Mouse (Mus musculus) CH12.LX (cell line): ENCODE measurements at regions not wholly inside any gene's neighbourhood (a gene's known extent, or its start where the extent isn't known, plus 50 kb on each side); places are given as distances from the start of the nearest gene placed in this dataset.

Source experiments
- DNase-seq: peaks from one replicate; pipeline ENCODE4 v3.0.0-alpha.2; 2013; ENCODE audit errors: extremely low read depth
- H3K27ac ChIP-seq: 2 replicates; pipeline ENCODE4 v1.5.1; 2012; ENCODE audit warnings: low read depth, mild to moderate bottlenecking, control low read depth, moderate library complexity; ENCODE audit not compliant: insufficient read depth
- H3K27me3 ChIP-seq: replicated peaks from 2 replicates; pipeline ENCODE3; 2012; ENCODE audit warnings: inconsistent platforms
- H3K36me3 ChIP-seq, 2 experiments: replicated peaks in 1 of 2; 2 replicates each; pipeline versions ENCODE3 to v1.6.1; 2012; ENCODE audit warnings: inconsistent platforms in 1 of 2, low read length in 1 of 2, mild to moderate bottlenecking in 1 of 2, mixed read lengths in 1 of 2, moderate library complexity in 1 of 2; ENCODE audit not compliant: control insufficient read depth in 1 of 2, insufficient read depth in 1 of 2
- H3K4me1 ChIP-seq, 2 experiments: 2 replicates each; pipeline ENCODE4 v1.6.1; 2012; ENCODE audit warnings: inconsistent platforms in 1 of 2, moderate library complexity in 1 of 2; ENCODE audit not compliant: insufficient read depth in 2 of 2, control insufficient read depth in 1 of 2
- H3K4me2 ChIP-seq: 2 replicates; pipeline ENCODE4 v1.6.1; 2012; ENCODE audit warnings: low read depth, mild to moderate bottlenecking, control low read depth; ENCODE audit not compliant: poor library complexity, insufficient read depth, severe bottlenecking
- H3K4me3 ChIP-seq, 3 experiments: fragments of 150-350 bp in 1 of 3; sonication (generic) in 1 of 3; replicated peaks in 1 of 3; 2 replicates each; pipeline versions ENCODE3 to v1.5.1; 2011 to 2012; ENCODE audit warnings: low read depth in 2 of 3, low read length in 2 of 3, mild to moderate bottlenecking in 2 of 3, moderate library complexity in 2 of 3, control low read depth in 1 of 3, improper control_type of control experiment in 1 of 3, inconsistent platforms in 1 of 3, mixed read lengths in 1 of 3; ENCODE audit not compliant: poor library complexity in 1 of 3
- H3K79me2 ChIP-seq: replicated peaks from 2 replicates; pipeline ENCODE4 v1.6.1; 2012; ENCODE audit warnings: mild to moderate bottlenecking, moderate library complexity; ENCODE audit not compliant: control insufficient read depth, poor library complexity, insufficient read depth, severe bottlenecking; ENCODE audit errors: extremely low read depth
- H3K9ac ChIP-seq: 2 replicates; pipeline ENCODE4 v1.6.1; 2012; ENCODE audit warnings: low read depth, mild to moderate bottlenecking, control low read depth, moderate library complexity; ENCODE audit not compliant: insufficient read depth
- H3K9me3 ChIP-seq: replicated peaks from 2 replicates; pipeline ENCODE3; 2012; ENCODE audit warnings: low read length, inconsistent platforms, mixed read lengths
- BHLHE40 ChIP-seq: IDR thresholded peaks from 2 replicates; pipeline ENCODE4 v1.6.1; 2011; ENCODE audit warnings: mild to moderate bottlenecking, low read depth, low read length, improper control_type of control experiment
- CTCF ChIP-seq, 2 experiments: IDR thresholded peaks in 1 of 2; conservative IDR thresholded peaks in 1 of 2; 2 replicates each; pipeline ENCODE4 v1.5.1; 2011 to 2012; ENCODE audit warnings: low read depth in 2 of 2, low read length in 2 of 2, improper control_type of control experiment in 1 of 2, inconsistent platforms in 1 of 2, mild to moderate bottlenecking in 1 of 2, moderate library complexity in 1 of 2
- ELF1 ChIP-seq: IDR thresholded peaks from 2 replicates; pipeline ENCODE4 v1.6.1; 2014; ENCODE audit warnings: low read depth, mild to moderate bottlenecking, inconsistent platforms, low read length, improper control_type of control experiment
- EP300 ChIP-seq: IDR thresholded peaks from 2 replicates; pipeline ENCODE4 v1.6.1; 2011; ENCODE audit warnings: low read length, improper control_type of control experiment
- ETS1 ChIP-seq: conservative IDR thresholded peaks from 2 replicates; pipeline ENCODE4 v1.6.1; 2012; ENCODE audit warnings: low read depth, mild to moderate bottlenecking, inconsistent platforms, low read length, improper control_type of control experiment, moderate library complexity
- JUN ChIP-seq: IDR thresholded peaks from 2 replicates; pipeline ENCODE4 v1.6.1; 2011; ENCODE audit warnings: low read depth, mild to moderate bottlenecking, low read length, improper control_type of control experiment, moderate library complexity; ENCODE audit not compliant: insufficient read depth
- JUND ChIP-seq: conservative IDR thresholded peaks from 2 replicates; pipeline ENCODE4 v1.6.1; 2011; ENCODE audit warnings: low read depth, low read length, improper control_type of control experiment
- MEF2A ChIP-seq: IDR thresholded peaks from 2 replicates; pipeline ENCODE4 v1.6.1; 2014; ENCODE audit warnings: low read depth, mild to moderate bottlenecking, inconsistent platforms, low read length, improper control_type of control experiment, borderline replicate concordance
- NELFE ChIP-seq: IDR thresholded peaks from 2 replicates; pipeline ENCODE4 v1.6.1; 2011; ENCODE audit warnings: low read depth, low read length, improper control_type of control experiment
- NRF1 ChIP-seq: IDR thresholded peaks from 2 replicates; pipeline ENCODE4 v1.6.1; 2014; ENCODE audit warnings: low read depth, mild to moderate bottlenecking, inconsistent platforms, low read length, improper control_type of control experiment, moderate library complexity
- POLR2AphosphoS2 ChIP-seq: IDR thresholded peaks from 2 replicates; pipeline ENCODE4 v1.6.1; 2011; ENCODE audit warnings: low read depth, low read length, improper control_type of control experiment
- RAD21 ChIP-seq: IDR thresholded peaks from 2 replicates; pipeline ENCODE4 v1.6.1; 2011; ENCODE audit warnings: low read depth, mild to moderate bottlenecking, low read length, improper control_type of control experiment, moderate library complexity
- RCOR1 ChIP-seq: conservative IDR thresholded peaks from 2 replicates; pipeline ENCODE4 v1.6.1; 2012; ENCODE audit warnings: low read depth, mild to moderate bottlenecking, inconsistent platforms, low read length, improper control_type of control experiment
- SIN3A ChIP-seq: IDR thresholded peaks from 2 replicates; pipeline ENCODE4 v1.6.1; 2012; ENCODE audit warnings: low read length, improper control_type of control experiment, inconsistent platforms
- TBP ChIP-seq: conservative IDR thresholded peaks from 2 replicates; pipeline ENCODE4 v1.6.1; 2011; ENCODE audit warnings: low read depth, low read length, improper control_type of control experiment
- TCF12 ChIP-seq: IDR thresholded peaks from 2 replicates; pipeline ENCODE4 v1.6.1; 2014; ENCODE audit warnings: low read depth, mild to moderate bottlenecking, inconsistent platforms, low read length, improper control_type of control experiment
- UBTF ChIP-seq: IDR thresholded peaks from 2 replicates; pipeline ENCODE4 v1.6.1; 2012; ENCODE audit warnings: low read depth, mild to moderate bottlenecking, inconsistent platforms, low read length, improper control_type of control experiment, moderate library complexity
- USF1 ChIP-seq: IDR thresholded peaks from 2 replicates; pipeline ENCODE4 v1.6.1; 2014; ENCODE audit warnings: low read depth, mild to moderate bottlenecking, inconsistent platforms, low read length, improper control_type of control experiment
- ZNF384 ChIP-seq: IDR thresholded peaks from 2 replicates; pipeline ENCODE4 v1.6.1; 2012; ENCODE audit warnings: low read depth, low read length, improper control_type of control experiment, inconsistent platforms
- dilution Hi-C: fragments of 300-500 bp; cut with MboI; formaldehyde crosslinking; loops from 2 replicates; pipeline ENCODE4 v1.14.3; 2020; ENCODE audit warnings: low sequenced_read_pairs; ENCODE audit not compliant: extremely low pct_unique_long_range_greater_than_20kb, extremely low pct_ligation_motif_present
- in situ Hi-C: fragments of 300-500 bp; cut with MboI; formaldehyde crosslinking; loops from 3 replicates; pipeline ENCODE4 v1.14.3; 2019; ENCODE audit warnings: low sequenced_read_pairs, low pct_ligation_motif_present, low pct_unique_long_range_greater_than_20kb, mixed read lengths

- dilution Hi-C loops: no loop called here
Measured at GRCm38 (mm10) chr8:128113116-128113515, 245.3 kb upstream of the Nrp1 start.

GRCm38 (mm10) chr8:128141290-128141966, 217.0 kb upstream of the Nrp1 start:
- Histone ChIP-seq H3K27ac (no peak overlapping the region), H3K79me2 (no peaks in the 10 kb centered on the region), H3K9me3 (peaks cover 3% of the 10 kb centered on the region), H3K9ac (no peak overlapping the region), H3K4me1 (0 out of 4 replicates have a peak, but pooled peaks cover 0 to 3% of the 10 kb centered on the region in 2 experiments), H3K27me3 (no peaks in the 10 kb centered on the region), H3K36me3 (no peaks in the 10 kb centered on the region), H3K4me3 (no peak overlapping the region)
- in situ Hi-C loops (no loop called here), dilution Hi-C loops (no loop called here)
- DNase-seq: no peak
- TF ChIP-seq POLR2AphosphoS2: no peak
- TF ChIP-seq EP300: no peak
- TF ChIP-seq UBTF: no peak
- no peak for TF ChIP-seq ZNF384
- no peak for TF ChIP-seq USF1
- TF ChIP-seq, all 38 proteins: peak for 0
- no peak overlapping the region for H3K4me2 ChIP-seq

More at GRCm38 (mm10) chr8:128113116-128113515, 245.3 kb upstream of the Nrp1 start:
- Histone ChIP-seq H3K27ac (no peak overlapping the region), H3K9me3 (no peaks in the 10 kb centered on the region), H3K79me2 (no peaks in the 10 kb centered on the region), H3K4me2 (no peak overlapping the region)
- no peak for DNase-seq
- TF ChIP-seq ETS1: no peak
- no peak for TF ChIP-seq BHLHE40
- TF ChIP-seq JUN: no peak
- no peak for TF ChIP-seq MEF2A
- no peak for TF ChIP-seq ZNF384
- no peak for TF ChIP-seq CTCF (conservative IDR thresholded peaks at IDR 0.05 in 1 of 2, IDR thresholded peaks at IDR 0.05 in 1 of 2; ENCODE audit: low read depth in 2 of 2, low read length in 2 of 2)
- TF ChIP-seq TCF12: no peak
- TF ChIP-seq SIN3A: no peak
- TF ChIP-seq, all 38 proteins: peak for 0
- Histone ChIP-seq H3K4me1 (peaks cover 5 to 42% of the 10 kb centered on the region in 2 experiments; a peak in 3 of 4 replicates), H3K36me3 (no peaks in the 10 kb centered on the region), H3K4me3 (no peak overlapping the region), H3K27me3 (no peaks in the 10 kb centered on the region), H3K9ac (no peak overlapping the region)
- in situ Hi-C loops: no loop called here

- no peak overlapping the region for H3K9ac ChIP-seq
- no peaks in the 10 kb centered on the region for H3K79me2 ChIP-seq
- TF ChIP-seq NELFE (no peak), NRF1 (no peak), RCOR1 (no peak), TBP (no peak), EP300 (no peak), UBTF (no peak), POLR2AphosphoS2 (no peak), ELF1 (no peak), RAD21 (no peak), JUND (no peak), BHLHE40 (no peak), TCF12 (no peak)
- in situ Hi-C loops (no loop called here), dilution Hi-C loops (no loop called here)
- H3K27me3 ChIP-seq: no peaks in the 10 kb centered on the region
- H3K4me2 ChIP-seq: no peak overlapping the region
- H3K27ac ChIP-seq: no peak overlapping the region
- peaks cover 3% of the 10 kb centered on the region for H3K9me3 ChIP-seq
- H3K36me3 ChIP-seq: no peaks in the 10 kb centered on the region
- no peak overlapping the region for H3K4me3 ChIP-seq
- H3K4me1 ChIP-seq: no peaks in the 10 kb centered on the region
- DNase-seq: no peak
Measured at GRCm38 (mm10) chr8:128148351-128148942, 210.0 kb upstream of the Nrp1 start.
